Mouse (Mus musculus): ENCODE measurements around the gene Pan3.

- TF ChIP-seq CTCF (IDR thresholded peaks at IDR 0.05; ENCODE audit: low read depth) = no peak
- TF ChIP-seq EP300 (IDR thresholded peaks at IDR 0.05; ENCODE audit: low read depth) = no peak
These were observed 12.0 kb upstream of the Pan3 start for GRCm38 (mm10) chr5:147417986-147418385.
